Mouse (Mus musculus): Measurements from ENCODE around the gene Ldah. TPM values are rescaled to one million over a fixed set of nuclear protein-coding genes. Genes with fewer than 3 reads are reported as not detected.

Gene Ldah
- polyA plus RNA-seq, 1 experiment: 11.4 TPM

- Histone ChIP-seq H3K27ac (ENCODE audit: insufficient read depth, low read depth, low read length) (peak overlapping the region; percentile 34; the same call in 1 of the 2 replicates), H3K4me1 (ENCODE audit: control insufficient read depth, insufficient read depth, insufficient read length, low read length) (no peaks in the 10 kb centered on the region), H3K4me3 (ENCODE audit: low read depth, low read length) (no peak overlapping the region), H3K36me3 (ENCODE audit: control insufficient read depth, insufficient read depth, low read length) (peaks cover 22% of the 10 kb centered on the region), H3K27me3 (ENCODE audit: control insufficient read depth, insufficient read depth, low read length) (no peaks in the 10 kb centered on the region)
- 92% methylated on average over 17 of the region's 17 CpGs for WGBS
- no peak for TF ChIP-seq CTCF (IDR thresholded peaks at IDR 0.05; ENCODE audit: extremely low read depth, insufficient read length, insufficient replicate concordance, low read depth, low read length)
- TF ChIP-seq POLR2A (IDR thresholded peaks at IDR 0.05; ENCODE audit: low read depth, low read length): no peak
Observed at GRCm38 (mm10) chr12:8325943-8326522, 118.1 kb downstream of the Ldah start.

- WGBS: 48% methylated on average over 17 of the region's 17 CpGs
- H3K36me3 ChIP-seq (ENCODE audit: control insufficient read depth, insufficient read depth, low read length): peaks cover 15% of the 10 kb centered on the region
- H3K27ac ChIP-seq (ENCODE audit: insufficient read depth, low read depth, low read length): no peak overlapping the region
- H3K27me3 ChIP-seq (ENCODE audit: control insufficient read depth, insufficient read depth, low read length): no peaks in the 10 kb centered on the region
- TF ChIP-seq POLR2A (IDR thresholded peaks at IDR 0.05; ENCODE audit: low read depth, low read length) (no peak), CTCF (IDR thresholded peaks at IDR 0.05; ENCODE audit: extremely low read depth, insufficient read length, insufficient replicate concordance, low read depth, low read length) (peak; percentile 98)
- no peak overlapping the region for H3K4me3 ChIP-seq (ENCODE audit: low read depth, low read length)
- H3K4me1 ChIP-seq (ENCODE audit: control insufficient read depth, insufficient read depth, insufficient read length, low read length): no peaks in the 10 kb centered on the region
Observed at GRCm38 (mm10) chr12:8326825-8327674, 119.1 kb downstream of the Ldah start.

- Histone ChIP-seq H3K4me1 (ENCODE audit: control insufficient read depth, insufficient read depth, insufficient read length, low read length) (peaks cover 2% of the 10 kb centered on the region; the same call in 1 of the 2 replicates), H3K27ac (ENCODE audit: insufficient read depth, low read depth, low read length) (no peak overlapping the region), H3K4me3 (ENCODE audit: low read depth, low read length) (no peak overlapping the region), H3K36me3 (ENCODE audit: control insufficient read depth, insufficient read depth, low read length) (peaks cover 13% of the 10 kb centered on the region), H3K27me3 (ENCODE audit: control insufficient read depth, insufficient read depth, low read length) (no peaks in the 10 kb centered on the region)
- TF ChIP-seq CTCF (IDR thresholded peaks at IDR 0.05; ENCODE audit: extremely low read depth, insufficient read length, insufficient replicate concordance, low read depth, low read length) (no peak), POLR2A (IDR thresholded peaks at IDR 0.05; ENCODE audit: low read depth, low read length) (no peak)
- WGBS: 88% methylated on average over 1 of the region's 1 CpGs
Observed at GRCm38 (mm10) chr12:8327675-8328053, 119.8 kb downstream of the Ldah start.

- no peak for TF ChIP-seq POLR2A (IDR thresholded peaks at IDR 0.05; ENCODE audit: low read depth, low read length)
- TF ChIP-seq CTCF (IDR thresholded peaks at IDR 0.05; ENCODE audit: extremely low read depth, insufficient read length, insufficient replicate concordance, low read depth, low read length): no peak
- no peaks in the 10 kb centered on the region for H3K27me3 ChIP-seq (ENCODE audit: control insufficient read depth, insufficient read depth, low read length)
- peaks cover 2% of the 10 kb centered on the region; the same call in 1 of the 2 replicates for H3K4me1 ChIP-seq (ENCODE audit: control insufficient read depth, insufficient read depth, insufficient read length, low read length)
- H3K27ac ChIP-seq (ENCODE audit: insufficient read depth, low read depth, low read length): no peak overlapping the region
- 95% methylated on average over 7 of the region's 7 CpGs for WGBS
- H3K36me3 ChIP-seq (ENCODE audit: control insufficient read depth, insufficient read depth, low read length): peaks cover 10% of the 10 kb centered on the region
- H3K4me3 ChIP-seq (ENCODE audit: low read depth, low read length): no peak overlapping the region
Observed at GRCm38 (mm10) chr12:8329236-8329635, 121.3 kb downstream of the Ldah start.

- no peak overlapping the region for H3K4me3 ChIP-seq (ENCODE audit: low read depth, low read length)
- WGBS: 78% methylated on average over 14 of the region's 14 CpGs
- peaks cover 9% of the 10 kb centered on the region for H3K36me3 ChIP-seq (ENCODE audit: control insufficient read depth, insufficient read depth, low read length)
- no peaks in the 10 kb centered on the region for H3K27me3 ChIP-seq (ENCODE audit: control insufficient read depth, insufficient read depth, low read length)
- TF ChIP-seq POLR2A (IDR thresholded peaks at IDR 0.05; ENCODE audit: low read depth, low read length) (no peak), CTCF (IDR thresholded peaks at IDR 0.05; ENCODE audit: extremely low read depth, insufficient read length, insufficient replicate concordance, low read depth, low read length) (no peak)
- no peak overlapping the region for H3K27ac ChIP-seq (ENCODE audit: insufficient read depth, low read depth, low read length)
- peaks cover 2% of the 10 kb centered on the region; the same call in 1 of the 2 replicates for H3K4me1 ChIP-seq (ENCODE audit: control insufficient read depth, insufficient read depth, insufficient read length, low read length)
Observed at GRCm38 (mm10) chr12:8331489-8332173, 123.7 kb downstream of the Ldah start.

GRCm38 (mm10) chr12:8332174-8332542, 124.3 kb downstream of the Ldah start:
- TF ChIP-seq CTCF (IDR thresholded peaks at IDR 0.05; ENCODE audit: extremely low read depth, insufficient read length, insufficient replicate concordance, low read depth, low read length) (no peak), POLR2A (IDR thresholded peaks at IDR 0.05; ENCODE audit: low read depth, low read length) (no peak)
- Histone ChIP-seq H3K4me3 (ENCODE audit: low read depth, low read length) (no peak overlapping the region), H3K27ac (ENCODE audit: insufficient read depth, low read depth, low read length) (no peak overlapping the region), H3K36me3 (ENCODE audit: control insufficient read depth, insufficient read depth, low read length) (peaks cover 13% of the 10 kb centered on the region), H3K27me3 (ENCODE audit: control insufficient read depth, insufficient read depth, low read length) (no peaks in the 10 kb centered on the region), H3K4me1 (ENCODE audit: control insufficient read depth, insufficient read depth, insufficient read length, low read length) (peaks cover 2% of the 10 kb centered on the region; the same call in 1 of the 2 replicates)
- 85% methylated on average over 5 of the region's 5 CpGs for WGBS

- H3K4me3 ChIP-seq (ENCODE audit: low read depth, low read length): no peak overlapping the region
- H3K4me1 ChIP-seq (ENCODE audit: control insufficient read depth, insufficient read depth, insufficient read length, low read length): peaks cover 2% of the 10 kb centered on the region
- H3K27ac ChIP-seq (ENCODE audit: insufficient read depth, low read depth, low read length): no peak overlapping the region
- H3K36me3 ChIP-seq (ENCODE audit: control insufficient read depth, insufficient read depth, low read length): peaks cover 19% of the 10 kb centered on the region
- TF ChIP-seq CTCF (IDR thresholded peaks at IDR 0.05; ENCODE audit: extremely low read depth, insufficient read length, insufficient replicate concordance, low read depth, low read length) (no peak), POLR2A (IDR thresholded peaks at IDR 0.05; ENCODE audit: low read depth, low read length) (no peak)
- no peaks in the 10 kb centered on the region for H3K27me3 ChIP-seq (ENCODE audit: control insufficient read depth, insufficient read depth, low read length)
- 89% methylated on average over 8 of the region's 8 CpGs for WGBS
Observed at GRCm38 (mm10) chr12:8333617-8334016, 125.7 kb downstream of the Ldah start.
